Mouse (Mus musculus): ENCODE results near the gene Gimap5.

Gene Gimap5

GRCm38 (mm10) chr6:48702601-48703000 is 43.4 kb upstream of the Gimap5 start:
- Histone ChIP-seq H3K36me3 (ENCODE audit: insufficient read depth, low read length) (no peaks in the 10 kb centered on the region), H3K4me3 (replicated peaks; ENCODE audit: low read length) (no peak overlapping the region), H3K4me1 (replicated peaks; ENCODE audit: low read depth, low read length) (0 out of 2 replicates have a peak, but pooled peaks cover 5% of the 10 kb centered on the region), H3K27me3 (ENCODE audit: insufficient read depth, low read length) (no peaks in the 10 kb centered on the region), H3K9me3 (ENCODE audit: low read length) (no peaks in the 10 kb centered on the region)
- TF ChIP-seq CTCF (conservative IDR thresholded peaks at IDR 0.05; ENCODE audit: low read length) (0 out of 2 replicates have a peak, but pooled peaks have one; percentile 9), POU5F1 (IDR thresholded peaks at IDR 0.05; ENCODE audit: borderline replicate concordance, low read length) (no peak)

GRCm38 (mm10) chr6:48704146-48704545 is 41.9 kb upstream of the Gimap5 start:
- H3K4me3 ChIP-seq (replicated peaks; ENCODE audit: low read length), result no peak overlapping the region
- no peaks in the 10 kb centered on the region for H3K27me3 ChIP-seq (ENCODE audit: insufficient read depth, low read length)
- H3K9me3 ChIP-seq (ENCODE audit: low read length), result no peaks in the 10 kb centered on the region
- no peaks in the 10 kb centered on the region for H3K36me3 ChIP-seq (ENCODE audit: insufficient read depth, low read length)
- 0 out of 2 replicates have a peak, but pooled peaks cover 5% of the 10 kb centered on the region for H3K4me1 ChIP-seq (replicated peaks; ENCODE audit: low read depth, low read length)
- TF ChIP-seq POU5F1 (IDR thresholded peaks at IDR 0.05; ENCODE audit: borderline replicate concordance, low read length), result no peak
- TF ChIP-seq NANOG (IDR thresholded peaks at IDR 0.05; ENCODE audit: borderline replicate concordance, low read length), result no peak

GRCm38 (mm10) chr6:48706130-48706529 is 39.9 kb upstream of the Gimap5 start:
- H3K36me3 ChIP-seq (ENCODE audit: insufficient read depth, low read length), result no peaks in the 10 kb centered on the region
- no peak overlapping the region for H3K4me3 ChIP-seq (replicated peaks; ENCODE audit: low read length)
- TF ChIP-seq NANOG (IDR thresholded peaks at IDR 0.05; ENCODE audit: borderline replicate concordance, low read length), result no peak
- no peak for TF ChIP-seq CTCF (conservative IDR thresholded peaks at IDR 0.05; ENCODE audit: low read length)
- no peak for TF ChIP-seq POU5F1 (IDR thresholded peaks at IDR 0.05; ENCODE audit: borderline replicate concordance, low read length)
- 0 out of 2 replicates have a peak, but pooled peaks cover 5% of the 10 kb centered on the region for H3K4me1 ChIP-seq (replicated peaks; ENCODE audit: low read depth, low read length)
- H3K9me3 ChIP-seq (ENCODE audit: low read length), result no peaks in the 10 kb centered on the region
- H3K27me3 ChIP-seq (ENCODE audit: insufficient read depth, low read length), result no peaks in the 10 kb centered on the region

GRCm38 (mm10) chr6:48718455-48718854 is 27.5 kb upstream of the Gimap5 start, which contains the start of the genes Gm28053 and Gimap7:
Gene Gm28053 (plus strand): TSS chr6:48718607.
Gene Gimap7 (plus strand): TSS chr6:48718621.
- Histone ChIP-seq H3K4me3 (replicated peaks; ENCODE audit: low read length) (no peak within 1 kb of the TSS), H3K27me3 (ENCODE audit: insufficient read depth, low read length) (no peaks in the 10 kb centered on the region), H3K9me3 (ENCODE audit: low read length) (no peaks in the 10 kb centered on the region; the same call in 1 of the 2 replicates), H3K36me3 (ENCODE audit: insufficient read depth, low read length) (no peaks in the 10 kb centered on the region), H3K4me1 (replicated peaks; ENCODE audit: low read depth, low read length) (no peaks in the 10 kb centered on the region)
- no peak for TF ChIP-seq CTCF (conservative IDR thresholded peaks at IDR 0.05; ENCODE audit: low read length)
- TF ChIP-seq NANOG (IDR thresholded peaks at IDR 0.05; ENCODE audit: borderline replicate concordance, low read length), result no peak
- TF ChIP-seq POU5F1 (IDR thresholded peaks at IDR 0.05; ENCODE audit: borderline replicate concordance, low read length), result no peak

GRCm38 (mm10) chr6:48720326-48720725 is 25.7 kb upstream of the Gimap5 start:
- H3K4me1 ChIP-seq (replicated peaks; ENCODE audit: low read depth, low read length), result no peaks in the 10 kb centered on the region
- no peaks in the 10 kb centered on the region for H3K27me3 ChIP-seq (ENCODE audit: insufficient read depth, low read length)
- no peaks in the 10 kb centered on the region for H3K36me3 ChIP-seq (ENCODE audit: insufficient read depth, low read length)
- TF ChIP-seq NANOG (IDR thresholded peaks at IDR 0.05; ENCODE audit: borderline replicate concordance, low read length) (no peak), POU5F1 (IDR thresholded peaks at IDR 0.05; ENCODE audit: borderline replicate concordance, low read length) (no peak), CTCF (conservative IDR thresholded peaks at IDR 0.05; ENCODE audit: low read length) (no peak)
- H3K4me3 ChIP-seq (replicated peaks; ENCODE audit: low read length), result no peak overlapping the region
- H3K9me3 ChIP-seq (ENCODE audit: low read length), result no peaks in the 10 kb centered on the region

- TF ChIP-seq CTCF (conservative IDR thresholded peaks at IDR 0.05; ENCODE audit: low read length) (no peak), NANOG (IDR thresholded peaks at IDR 0.05; ENCODE audit: borderline replicate concordance, low read length) (no peak), POU5F1 (IDR thresholded peaks at IDR 0.05; ENCODE audit: borderline replicate concordance, low read length) (no peak)
- H3K27me3 ChIP-seq (ENCODE audit: insufficient read depth, low read length), result no peaks in the 10 kb centered on the region
- H3K4me3 ChIP-seq (replicated peaks; ENCODE audit: low read length), result no peak overlapping the region
- no peaks in the 10 kb centered on the region for H3K4me1 ChIP-seq (replicated peaks; ENCODE audit: low read depth, low read length)
- H3K9me3 ChIP-seq (ENCODE audit: low read length), result no peaks in the 10 kb centered on the region
- no peaks in the 10 kb centered on the region for H3K36me3 ChIP-seq (ENCODE audit: insufficient read depth, low read length)
Measured at GRCm38 (mm10) chr6:48723468-48723867, 22.5 kb upstream of the Gimap5 start.

GRCm38 (mm10) chr6:48725476-48725875 is 20.5 kb upstream of the Gimap5 start:
- H3K4me3 ChIP-seq (replicated peaks; ENCODE audit: low read length), result no peak overlapping the region
- H3K36me3 ChIP-seq (ENCODE audit: insufficient read depth, low read length), result no peaks in the 10 kb centered on the region
- H3K27me3 ChIP-seq (ENCODE audit: insufficient read depth, low read length), result no peaks in the 10 kb centered on the region
- no peaks in the 10 kb centered on the region for H3K9me3 ChIP-seq (ENCODE audit: low read length)
- H3K4me1 ChIP-seq (replicated peaks; ENCODE audit: low read depth, low read length), result no peaks in the 10 kb centered on the region
- no peak for TF ChIP-seq NANOG (IDR thresholded peaks at IDR 0.05; ENCODE audit: borderline replicate concordance, low read length)
- TF ChIP-seq POU5F1 (IDR thresholded peaks at IDR 0.05; ENCODE audit: borderline replicate concordance, low read length), result no peak
- TF ChIP-seq CTCF (conservative IDR thresholded peaks at IDR 0.05; ENCODE audit: low read length), result no peak

GRCm38 (mm10) chr6:48727761-48728160 is 18.2 kb upstream of the Gimap5 start:
- Histone ChIP-seq H3K4me1 (replicated peaks; ENCODE audit: low read depth, low read length) (no peaks in the 10 kb centered on the region), H3K4me3 (replicated peaks; ENCODE audit: low read length) (no peak overlapping the region), H3K27me3 (ENCODE audit: insufficient read depth, low read length) (no peaks in the 10 kb centered on the region), H3K36me3 (ENCODE audit: insufficient read depth, low read length) (no peaks in the 10 kb centered on the region), H3K9me3 (ENCODE audit: low read length) (no peaks in the 10 kb centered on the region)
- TF ChIP-seq NANOG (IDR thresholded peaks at IDR 0.05; ENCODE audit: borderline replicate concordance, low read length), result no peak
- TF ChIP-seq CTCF (conservative IDR thresholded peaks at IDR 0.05; ENCODE audit: low read length), result no peak
- no peak for TF ChIP-seq POU5F1 (IDR thresholded peaks at IDR 0.05; ENCODE audit: borderline replicate concordance, low read length)

GRCm38 (mm10) chr6:48732864-48733304 is 13.1 kb upstream of the Gimap5 start:
- no peaks in the 10 kb centered on the region for H3K4me1 ChIP-seq (replicated peaks; ENCODE audit: low read depth, low read length)
- TF ChIP-seq CTCF (conservative IDR thresholded peaks at IDR 0.05; ENCODE audit: low read length) (no peak), POU5F1 (IDR thresholded peaks at IDR 0.05; ENCODE audit: borderline replicate concordance, low read length) (no peak), NANOG (IDR thresholded peaks at IDR 0.05; ENCODE audit: borderline replicate concordance, low read length) (no peak)
- H3K27me3 ChIP-seq (ENCODE audit: insufficient read depth, low read length), result no peaks in the 10 kb centered on the region
- H3K36me3 ChIP-seq (ENCODE audit: insufficient read depth, low read length), result no peaks in the 10 kb centered on the region
- no peaks in the 10 kb centered on the region for H3K9me3 ChIP-seq (ENCODE audit: low read length)
- no peak overlapping the region for H3K4me3 ChIP-seq (replicated peaks; ENCODE audit: low read length)

Measured in E14TG2a.4 (cell line).